Mouse (Mus musculus): Measurements from ENCODE around the gene Zcwpw1.
A peak's percentile ranks its signal among the peaks of the same experiment; 100 is the strongest.

GRCm38 (mm10) chr5:137791553-137791952 is 4.0 kb downstream of the Zcwpw1 start:
- TF ChIP-seq MYB (IDR thresholded peaks at IDR 0.05; ENCODE audit: low read depth, low read length): no peak
- TF ChIP-seq TCF12 (IDR thresholded peaks at IDR 0.05; ENCODE audit: low read depth, low read length): no peak
- TF ChIP-seq ZNF384 (IDR thresholded peaks at IDR 0.05; ENCODE audit: low read depth, low read length): peak; percentile 90
- no peak for TF ChIP-seq POLR2A (IDR thresholded peaks at IDR 0.05; ENCODE audit: control insufficient read depth in 1 of 2, insufficient read depth in 1 of 2, low read depth in 1 of 2, low read length in 2 of 2, poor library complexity in 1 of 2)
- peak; percentile 26 to 74 (median 30); a peak in 4 of 6 replicates for TF ChIP-seq CTCF (IDR thresholded peaks at IDR 0.05 in 2 of 3, conservative IDR thresholded peaks at IDR 0.05 in 1 of 3; ENCODE audit: control insufficient read depth in 1 of 3, insufficient read depth in 1 of 3, low read depth in 2 of 3, low read length in 3 of 3, poor library complexity in 1 of 3, severe bottlenecking in 1 of 3)
- TF ChIP-seq RAD21 (IDR thresholded peaks at IDR 0.05; ENCODE audit: low read depth, low read length): peak; percentile 92
- no peak for TF ChIP-seq MAFK (IDR thresholded peaks at IDR 0.05; ENCODE audit: borderline replicate concordance, low read depth, low read length)
- TF ChIP-seq KAT2A (conservative IDR thresholded peaks at IDR 0.05; ENCODE audit: low read depth, low read length): no peak
- no peak for TF ChIP-seq UBTF (IDR thresholded peaks at IDR 0.05; ENCODE audit: borderline replicate concordance, insufficient read depth, low read depth, low read length)
